Comparison of ENCODE assay signal across 19 mouse cellular contexts in genomic region chr2:158325609-158326008, GRCm38 (mm10).
"Had no signal": no experiment of that assay in that cellular context is flagged by ENCODE, and none has a peak within 500 bp of the region (broad histone marks: within the 10 kb centered on the region; RNA-seq: fewer than 3 reads in every experiment).

No protein-coding gene starts in this region.

- ATAC-seq: inflammation-experienced regulatory T-cells, adult 6 months; intestine, postnatal 0 days had no signal

- H3K4me2 ChIP-seq: heart, embryonic 12.5 days; intestine, embryonic 15.5 days; limb, embryonic 12.5 days; liver, embryonic 11.5 days had no signal

- H3K9ac ChIP-seq: forebrain, postnatal 0 days; heart, embryonic 12.5 days; intestine, embryonic 15.5 days; limb, embryonic 12.5 days had no signal

- H3K9me3 ChIP-seq: heart, embryonic 10.5 days; heart, embryonic 12.5 days; intestine, embryonic 15.5 days; limb, embryonic 10.5 days; limb, embryonic 12.5 days had no signal

- H3K27me3 ChIP-seq: heart, embryonic 12.5 days; intestine, embryonic 15.5 days; limb, embryonic 12.5 days had no signal

- H3K4me3 ChIP-seq: heart, embryonic 10.5 days; heart, embryonic 12.5 days; intestine, embryonic 15.5 days; layer of hippocampus, adult 2 months; left cerebral cortex, adult 2 months; limb, embryonic 10.5 days; limb, embryonic 12.5 days had no signal

- H3K4me1 ChIP-seq: intestine, embryonic 15.5 days; limb, embryonic 10.5 days; limb, embryonic 12.5 days had no signal

- H3K36me3 ChIP-seq: heart, embryonic 12.5 days; intestine, embryonic 15.5 days; limb, embryonic 10.5 days; limb, embryonic 12.5 days had no signal

- H3K27ac ChIP-seq: heart, embryonic 10.5 days; intestine, embryonic 15.5 days; layer of hippocampus, adult 2 months; left cerebral cortex, adult 2 months; limb, embryonic 10.5 days; limb, embryonic 12.5 days had no signal

- DNase-seq: forebrain, postnatal 0 days; gastrocnemius, postnatal 10 days; gastrocnemius, postnatal 25 days; heart, postnatal 10 days; kidney, adult 18-20 months; kidney, adult 8-10 months; kidney, postnatal 10 days; kidney, postnatal 4 days; liver had no signal
